Mouse (Mus musculus) liver, embryonic 14.5 days (tissue): ENCODE results near the gene Mast1. TPM values are rescaled to one million over a fixed set of nuclear protein-coding genes. Genes with fewer than 3 reads are reported as not detected.

ENCODE experiments used
- ATAC-seq: fragments of 200-750 bp; cut with Nextera tagmentation; 2 replicates; pipeline ENCODE4 v1.8.0; 2017; ENCODE audit warnings: moderate number of reproducible peaks, mild to moderate bottlenecking, moderate library complexity; ENCODE audit not compliant: insufficient read depth
- DNase-seq, 3 experiments: peaks; one replicate each; pipeline ENCODE4 v3.0.0-alpha.2; 2012 to 2013; ENCODE audit warnings: low read depth in 3 of 3, low spot score in 3 of 3
- H3K27ac ChIP-seq: fragments of 300-500 bp; sonication (generic); 2 replicates; pipeline ENCODE4 v1.5.1; 2014; ENCODE audit warnings: moderate library complexity, mild to moderate bottlenecking, control low read depth, inconsistent platforms
- H3K27me3 ChIP-seq: fragments of 300-500 bp; sonication (generic); 2 replicates; pipeline ENCODE4 v1.6.1; 2014; ENCODE audit warnings: mild to moderate bottlenecking, low read length, moderate library complexity; ENCODE audit not compliant: control insufficient read depth, insufficient read depth
- H3K36me3 ChIP-seq: fragments of 300-500 bp; sonication (generic); replicated peaks from 2 replicates; pipeline ENCODE4 v1.6.1; 2014; ENCODE audit warnings: low read depth; ENCODE audit not compliant: control insufficient read depth, insufficient read depth
- H3K4me1 ChIP-seq, 2 experiments: fragments of 200-500 bp in 1 of 2; fragments of 300-500 bp in 1 of 2; sonication (generic) in 1 of 2; replicated peaks; 2 replicates each; pipeline ENCODE4 v1.6.1; 2012 to 2014; ENCODE audit warnings: antibody characterized with exemption in 1 of 2, inconsistent platforms in 1 of 2, low read length in 1 of 2; ENCODE audit not compliant: control insufficient read depth in 2 of 2, insufficient read depth in 2 of 2
- H3K4me2 ChIP-seq: fragments of 300-500 bp; sonication (generic); 2 replicates; pipeline ENCODE4 v1.6.1; 2014; ENCODE audit warnings: low read depth, mild to moderate bottlenecking, control low read depth, moderate library complexity
- H3K4me3 ChIP-seq, 2 experiments: fragments of 200-500 bp in 1 of 2; fragments of 300-500 bp in 1 of 2; sonication (generic) in 1 of 2; 2 replicates each; pipeline ENCODE4 v1.5.1; 2012 to 2014; ENCODE audit warnings: low read depth in 2 of 2, low read length in 2 of 2, mild to moderate bottlenecking in 2 of 2, control low read depth in 1 of 2, inconsistent platforms in 1 of 2, moderate library complexity in 1 of 2; ENCODE audit not compliant: insufficient read depth in 1 of 2
- H3K9ac ChIP-seq: fragments of 300-500 bp; sonication (generic); replicated peaks from 2 replicates; pipeline ENCODE4 v1.6.1; 2014; ENCODE audit warnings: mild to moderate bottlenecking, control low read depth, moderate library complexity
- H3K9me3 ChIP-seq: fragments of 300-500 bp; sonication (generic); 2 replicates; pipeline ENCODE4 v1.6.1; 2016; ENCODE audit warnings: low read length, mixed read lengths; ENCODE audit not compliant: control insufficient read depth
- CTCF ChIP-seq: IDR thresholded peaks from 2 replicates; pipeline ENCODE4 v1.5.1; 2016; ENCODE audit warnings: antibody characterized with exemption, low read depth, control low read depth
- EP300 ChIP-seq: IDR thresholded peaks from 2 replicates; pipeline ENCODE4 v1.6.1; 2016; ENCODE audit warnings: antibody characterized with exemption, low read depth
- WGBS: fragments of 180-500 bp; shearing (Covaris S2); extraction: QIAGEN DNeasy Blood & Tissue Kit; methylation state at CpG from one replicate; pipeline ENCODE4 v1.1.7; 2014; ENCODE audit not compliant: insufficient replicate concordance; 5-methylcytosine and 5-hydroxymethylcytosine counted together
- polyA plus RNA-seq, 2 experiments: library from polyadenylated mRNA; depleted of rRNA in 1 of 2; stranded (reverse) in 1 of 2; unstranded in 1 of 2; fragments of >200 nt; fragmentation: Nextera tagmentation in 1 of 2; extraction: Ambion mirVana in 1 of 2; gene quantifications; 2 replicates each; pipeline versions ENCODE4 v1.2.1 to v1.2.3; 2012 to 2014

The Mast1 gene
- polyA plus RNA-seq, 2 experiments, result 0.06 to 0.14 TPM

- peak overlapping the region; percentile 72 to 89 for H3K4me3 ChIP-seq
- no peaks in the 10 kb centered on the region for H3K9me3 ChIP-seq
- peak overlapping the region; percentile 80 for H3K9ac ChIP-seq
- DNase-seq, result peak; percentile 87 to 96 (median 90)
- WGBS, result under 1% methylated on average over 58 of the region's 61 CpGs
- H3K27me3 ChIP-seq, result no peaks in the 10 kb centered on the region
- H3K27ac ChIP-seq, result peak overlapping the region; percentile 97
- peaks cover 53 to 57% of the 10 kb centered on the region in 2 experiments for H3K4me1 ChIP-seq
- ATAC-seq, result peak; percentile 77
- peak overlapping the region; percentile 95 for H3K4me2 ChIP-seq
- TF ChIP-seq CTCF, result peak; percentile 42
- TF ChIP-seq EP300, result no peak
- H3K36me3 ChIP-seq, result peaks cover 37% of the 10 kb centered on the region
Measured at GRCm38 (mm10) chr8:84976031-84976762, 39.0 kb upstream of the Mast1 start.

GRCm38 (mm10) chr8:84975434-84975833 lies 38.3 kb upstream of the Mast1 start:
- Histone ChIP-seq H3K4me1 (peaks cover 50 to 51% of the 10 kb centered on the region in 2 experiments), H3K4me2 (peak overlapping the region; percentile 95), H3K27ac (peak overlapping the region; percentile 97), H3K9ac (peak overlapping the region; percentile 53), H3K27me3 (no peaks in the 10 kb centered on the region), H3K9me3 (no peaks in the 10 kb centered on the region), H3K36me3 (peaks cover 44% of the 10 kb centered on the region), H3K4me3 (peak overlapping the region; percentile 44 to 89)
- DNase-seq (no peak), ATAC-seq (no peak)
- TF ChIP-seq EP300, result 0 out of 2 replicates have a peak, but pooled peaks have one; percentile 19
- peak; percentile 93 for TF ChIP-seq CTCF
- WGBS, result 28% methylated on average over 7 of the region's 7 CpGs

- peak overlapping the region; percentile 35 for H3K9ac ChIP-seq
- no peaks in the 10 kb centered on the region for H3K9me3 ChIP-seq
- H3K4me1 ChIP-seq, result peaks cover 46 to 49% of the 10 kb centered on the region in 2 experiments
- no peak for DNase-seq
- no peaks in the 10 kb centered on the region for H3K27me3 ChIP-seq
- H3K27ac ChIP-seq, result peak overlapping the region; percentile 97
- peak overlapping the region; percentile 95 for H3K4me2 ChIP-seq
- peaks cover 48% of the 10 kb centered on the region for H3K36me3 ChIP-seq
- ATAC-seq, result no peak
- 68% methylated on average over 8 of the region's 8 CpGs for WGBS
- TF ChIP-seq CTCF, result no peak
- peak; percentile 5; the same call in 1 of the 2 replicates for TF ChIP-seq EP300
- H3K4me3 ChIP-seq, result peak overlapping the region; percentile 44 to 89; a peak in 3 of 4 replicates
Measured at GRCm38 (mm10) chr8:84974543-84975142, 37.5 kb upstream of the Mast1 start.

DNA sequence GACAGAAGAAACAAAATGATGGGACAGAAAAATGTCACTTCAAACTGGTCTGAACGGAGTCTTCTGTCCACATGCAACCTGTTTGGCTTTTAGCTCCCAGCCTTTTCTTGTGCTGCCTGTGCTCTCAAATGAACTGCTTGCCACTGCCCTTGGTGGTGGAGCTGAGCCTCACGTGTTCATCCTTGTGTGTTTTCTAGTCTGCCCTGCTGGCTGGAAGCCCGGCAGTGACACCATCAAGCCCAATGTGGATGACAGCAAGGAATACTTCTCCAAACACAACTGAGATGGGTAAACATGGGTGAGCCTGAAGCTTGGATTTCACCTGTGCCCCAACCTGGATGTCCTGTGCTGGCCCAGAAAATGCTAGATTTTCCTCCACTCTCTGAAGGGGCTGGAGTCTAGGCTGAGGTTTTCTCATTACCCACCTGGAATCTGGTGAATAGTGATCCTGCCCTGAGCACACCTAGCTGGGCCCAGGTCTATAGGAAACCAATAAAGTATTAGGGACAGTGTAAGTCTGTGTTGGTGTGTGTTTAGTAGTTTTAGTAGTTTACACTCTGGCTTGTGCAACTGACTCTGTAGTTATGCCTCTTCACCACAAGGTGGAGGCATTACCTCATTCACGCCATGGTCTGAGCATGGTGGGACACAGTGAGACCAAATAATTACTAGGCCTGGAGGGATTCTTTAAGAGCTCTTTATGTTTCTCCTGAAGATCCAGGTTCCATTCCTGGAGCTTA lies 36.8 kb upstream of the Mast1 start:
- Histone ChIP-seq H3K9ac (peak overlapping the region; percentile 92; the same call in 1 of the 2 replicates), H3K4me2 (peak overlapping the region; percentile 95), H3K4me3 (peak overlapping the region; percentile 13 to 89; a peak in 3 of 4 replicates), H3K4me1 (peaks cover 39 to 44% of the 10 kb centered on the region in 2 experiments), H3K27ac (peak overlapping the region; percentile 97), H3K9me3 (no peaks in the 10 kb centered on the region), H3K36me3 (peaks cover 48% of the 10 kb centered on the region), H3K27me3 (no peaks in the 10 kb centered on the region)
- DNase-seq (no peak), ATAC-seq (no peak)
- WGBS, result 65% methylated on average over 4 of the region's 4 CpGs
- TF ChIP-seq CTCF (peak; percentile 91), EP300 (0 out of 2 replicates have a peak, but pooled peaks have one; percentile 17)
